Mouse (Mus musculus): ENCODE results near the gene Rbfox1.

GRCm38 (mm10) chr16:6914531-6914930 lies 1029.4 kb downstream of the Rbfox1 start:
- TF ChIP-seq CTCF (IDR thresholded peaks at IDR 0.05; ENCODE audit: borderline replicate concordance, control insufficient read depth, extremely low read depth, insufficient read depth, low read length, poor library complexity) (no peak), POLR2A (IDR thresholded peaks at IDR 0.05; ENCODE audit: control insufficient read depth, extremely low read depth, insufficient read depth, low read length, poor library complexity) (no peak)

Data from thymus, adult 2 months (tissue).